Mouse (Mus musculus) layer of hippocampus, postnatal 14 days (tissue): ENCODE measurements around the gene Wfdc3. TPM values are rescaled to one million over a fixed set of nuclear protein-coding genes. Genes with fewer than 3 reads are reported as not detected.

Experiments
- DNase-seq, 2 experiments: peaks; one replicate each; pipeline ENCODE4 v3.0.0; 2021 to 2022; ENCODE audit warnings: low spot score in 2 of 2, mixed read lengths in 1 of 2
- long read RNA-seq, 2 experiments: library from polyadenylated mRNA; stranded (forward); transcript quantifications; one replicate each; pipeline ENCODE4 v2.0.0; 2021
- total RNA-seq, 2 experiments: library from RNA; stranded (reverse); gene quantifications; 2 replicates each; pipeline ENCODE4 v1.2.3; 2021

Wfdc3 gene
- total RNA-seq = 1 to 10 TPM; 1.5 TPM
- long read RNA-seq, experiment 1, partial matches to known transcripts = 2 of 2 reads
- long read RNA-seq, experiment 1, other reads (novel, unspliced or antisense) = 0 of 2 reads
- long read RNA-seq, experiment 2, partial matches to known transcripts = 0 of 2 reads
- long read RNA-seq, experiment 2, other reads (novel, unspliced or antisense) = 1 of 2 reads

- DNase-seq = peak; percentile 90 to 95
Measured at GRCm38 (mm10) chr2:164745843-164746479, at the start of gene Wfdc3, which contains the start of gene Dnttip1. Gene Wfdc3 (minus strand): TSS chr2:164745931. Gene Dnttip1 (plus strand): TSS chr2:164745983.

- DNase-seq = peak; percentile 80 to 91
Measured at GRCm38 (mm10) chr2:164794293-164794692, 48.6 kb upstream of the Wfdc3 start.

DNA sequence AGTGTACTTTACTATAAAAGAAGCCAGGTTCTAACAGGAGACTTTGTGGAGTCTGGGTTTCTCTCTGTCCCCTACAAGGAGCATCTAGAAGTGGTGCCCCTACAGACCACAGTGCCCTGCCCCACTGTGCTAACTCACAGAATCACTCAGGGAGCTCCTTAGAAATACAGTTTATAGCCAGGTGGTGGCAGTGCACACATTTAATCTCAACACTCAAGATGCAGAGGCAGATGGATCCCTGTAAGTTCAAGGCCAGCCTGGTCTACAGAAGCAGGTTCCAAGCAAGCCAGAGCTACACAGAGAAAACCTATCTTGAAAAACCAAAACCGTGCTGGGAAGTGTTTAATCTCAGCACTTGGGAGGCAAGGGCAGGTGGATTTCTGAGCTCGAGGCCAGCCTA is 48.0 kb upstream of the Wfdc3 start:
- no peak for DNase-seq

GRCm38 (mm10) chr2:164793236-164793635 is 47.5 kb upstream of the Wfdc3 start:
- peak in 1 of 2 experiments; percentile 52 for DNase-seq

DNA sequence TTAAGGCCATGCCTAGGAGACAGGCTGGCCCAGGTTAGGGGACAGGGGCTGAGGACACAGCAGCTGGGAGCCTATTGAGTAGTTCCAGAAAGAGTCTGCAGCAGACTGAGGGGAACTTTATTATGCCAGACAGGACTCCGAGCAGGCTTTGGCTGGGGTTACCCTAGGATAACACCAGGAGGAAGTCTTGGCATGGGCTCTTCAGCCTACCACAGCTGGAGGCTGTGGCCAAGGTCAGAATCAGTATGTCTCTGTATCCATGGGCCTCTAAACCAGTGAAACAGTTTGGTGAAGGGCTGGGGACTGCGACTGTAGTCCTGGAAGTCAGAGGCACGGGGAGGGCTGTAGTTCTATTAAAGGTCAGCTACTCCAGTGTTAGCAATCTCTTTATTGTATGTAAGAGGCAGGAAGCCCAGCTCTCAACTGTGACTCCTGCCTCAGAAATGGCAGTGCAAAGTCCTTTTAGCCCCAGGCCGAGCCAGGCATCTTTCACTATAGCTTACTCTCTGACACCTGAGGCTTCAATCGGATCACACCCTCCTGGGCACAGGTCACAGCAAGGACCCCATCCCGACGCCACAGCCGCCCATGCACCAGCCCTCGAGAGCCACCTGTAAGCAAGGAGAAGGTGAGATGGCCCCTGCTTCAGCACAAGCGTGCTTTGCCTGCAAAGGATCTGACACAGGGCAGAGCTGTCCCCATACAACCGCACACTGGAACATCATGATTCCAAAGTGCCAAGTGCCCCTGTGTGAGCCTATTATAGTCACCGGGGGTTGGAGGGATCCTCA is 46.9 kb upstream of the Wfdc3 start:
- no peak for DNase-seq

DNA sequence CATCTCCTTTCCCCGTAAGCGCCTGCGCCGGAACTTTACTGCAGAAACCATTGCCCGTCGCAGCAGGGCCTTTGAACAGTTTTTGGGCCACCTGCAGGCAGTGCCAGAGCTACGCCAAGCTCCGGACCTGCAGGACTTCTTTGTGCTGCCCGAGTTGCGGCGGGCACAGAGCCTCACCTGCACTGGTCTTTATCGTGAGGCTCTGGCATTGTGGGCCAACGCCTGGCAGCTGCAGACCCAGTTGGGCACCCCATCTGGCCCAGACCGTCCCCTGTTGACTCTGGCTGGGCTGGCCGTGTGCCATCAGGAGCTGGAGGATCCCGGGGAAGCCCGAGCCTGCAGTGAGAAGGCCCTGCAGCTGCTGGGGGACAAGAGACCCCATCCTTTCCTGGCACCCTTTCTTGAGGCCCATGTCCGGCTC is 46.1 kb upstream of the Wfdc3 start:
- DNase-seq = no peak

GRCm38 (mm10) chr2:164790451-164790850 is 44.7 kb upstream of the Wfdc3 start:
- DNase-seq = no peak

DNA sequence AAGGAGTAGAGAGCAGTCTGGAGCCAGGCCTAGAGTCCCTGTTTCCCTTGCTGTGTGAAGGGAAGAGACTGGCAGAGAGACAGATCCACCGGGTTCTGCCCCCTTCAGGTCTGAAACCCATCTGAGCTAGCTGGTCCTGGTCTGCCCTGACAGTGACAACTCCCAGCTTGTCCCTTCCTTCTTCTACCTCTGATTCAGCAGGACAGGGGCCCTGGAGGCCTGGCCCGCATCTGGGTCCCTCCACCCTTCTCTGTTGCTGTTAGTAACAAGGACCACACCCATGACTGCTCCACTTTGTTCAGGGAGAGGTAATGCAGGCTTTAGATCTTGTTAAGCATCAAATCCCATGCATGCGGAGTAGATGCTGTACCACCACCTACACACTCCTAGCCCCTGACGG is 42.7 kb upstream of the Wfdc3 start:
- no peak for DNase-seq

GRCm38 (mm10) chr2:164787779-164788178 is 42.0 kb upstream of the Wfdc3 start:
- no peak for DNase-seq

GRCm38 (mm10) chr2:164787032-164787431 is 41.3 kb upstream of the Wfdc3 start:
- no peak for DNase-seq

DNA sequence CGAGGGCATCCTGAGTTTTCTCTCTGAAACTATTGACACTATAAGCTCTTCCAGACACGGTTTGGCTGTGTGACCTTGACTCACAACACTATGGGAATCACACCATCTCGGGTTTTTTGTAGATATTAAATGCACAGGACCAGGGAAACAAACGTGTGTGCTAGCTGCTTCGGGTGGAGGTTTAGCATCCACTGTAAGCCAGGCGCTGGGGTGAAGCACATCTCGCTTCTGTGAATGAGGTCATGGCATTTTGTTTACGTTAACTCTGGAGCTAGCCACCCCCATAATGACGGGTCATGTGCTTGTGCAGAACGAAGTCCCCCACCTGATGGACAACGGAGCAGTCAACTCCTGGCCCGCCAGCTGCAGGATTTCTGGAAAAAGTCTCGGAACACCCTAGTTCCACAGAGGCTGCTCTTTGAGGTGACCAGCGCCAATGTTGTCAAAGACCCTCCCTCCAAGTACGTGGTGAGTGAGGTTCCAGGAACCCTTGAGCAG is 40.7 kb upstream of the Wfdc3 start:
- no peak for DNase-seq

DNA sequence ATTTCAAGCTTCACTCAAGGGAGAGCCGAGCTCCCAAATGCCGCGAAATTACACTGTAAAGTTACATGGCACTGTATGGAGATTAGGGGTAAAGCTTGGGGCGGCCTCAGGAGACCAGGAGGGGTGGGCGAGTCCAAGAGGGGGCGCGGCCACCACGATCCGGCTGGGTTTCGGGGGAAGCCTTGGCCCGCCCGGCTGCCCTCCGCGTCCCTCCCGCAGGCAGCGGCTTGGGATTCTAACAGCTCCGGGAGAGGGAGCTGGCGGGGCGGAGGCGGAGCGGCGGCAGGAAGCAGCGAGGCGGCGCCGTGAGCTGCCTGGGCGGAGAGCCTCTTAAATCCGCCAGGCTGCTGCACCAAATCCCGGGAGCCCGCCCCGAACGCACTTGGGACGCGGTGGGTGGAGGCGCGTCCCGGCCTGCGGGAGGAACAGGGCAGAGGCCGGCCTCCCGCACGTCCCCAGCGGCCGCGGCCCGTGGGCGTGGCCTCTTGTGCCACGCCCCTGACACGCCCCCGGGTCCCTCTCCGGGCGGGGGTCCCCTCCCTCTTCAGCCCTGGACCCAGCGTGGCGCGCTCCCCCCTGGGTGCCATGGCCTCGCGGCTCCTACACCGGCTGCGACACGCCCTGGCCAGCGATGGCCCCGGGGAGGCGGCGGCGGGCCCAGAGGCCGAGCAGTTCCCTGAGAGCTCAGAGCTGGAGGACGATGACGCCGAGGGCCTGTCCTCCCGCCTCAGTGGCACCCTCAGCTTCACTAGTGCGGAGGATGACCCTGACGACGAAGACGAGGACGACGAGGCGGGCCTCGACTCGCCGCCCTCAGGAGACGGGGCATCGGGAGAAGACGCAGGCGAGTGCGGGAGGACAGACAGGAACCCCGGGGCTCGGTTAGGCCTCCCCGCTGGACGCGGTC is 40.0 kb upstream of the Wfdc3 start, which contains the start of gene Snx21:
Gene Snx21 (plus strand): TSS at position 343 of the 907 bp plus-strand sequence.
- DNase-seq = peak; percentile 80 to 83

DNA sequence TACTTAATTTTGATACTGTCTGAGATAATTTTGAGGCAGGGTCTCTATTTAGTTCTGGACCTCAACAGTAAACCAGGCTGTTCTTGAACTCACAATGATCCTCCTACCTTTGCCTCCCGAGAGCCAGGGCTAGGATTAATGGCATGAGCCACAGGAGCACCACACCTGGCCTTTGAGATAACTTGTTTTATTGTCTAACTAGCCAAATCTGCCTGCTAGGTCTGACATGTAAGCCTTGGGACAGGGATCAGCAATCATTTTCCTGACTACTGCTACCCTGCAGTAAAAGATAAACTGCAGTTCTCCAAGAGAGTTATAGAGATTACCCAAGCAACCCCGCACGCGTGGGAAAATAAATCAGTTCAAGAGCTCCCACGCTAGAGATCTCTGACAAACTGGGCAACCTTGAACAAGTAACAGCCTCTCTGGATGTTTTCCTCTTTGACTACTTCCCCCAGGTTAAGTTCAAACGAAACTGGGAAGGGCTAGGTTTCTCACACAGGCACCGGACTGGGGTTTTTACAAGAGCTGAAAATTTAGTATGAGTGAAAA is 39.2 kb upstream of the Wfdc3 start:
- DNase-seq = no peak

DNA sequence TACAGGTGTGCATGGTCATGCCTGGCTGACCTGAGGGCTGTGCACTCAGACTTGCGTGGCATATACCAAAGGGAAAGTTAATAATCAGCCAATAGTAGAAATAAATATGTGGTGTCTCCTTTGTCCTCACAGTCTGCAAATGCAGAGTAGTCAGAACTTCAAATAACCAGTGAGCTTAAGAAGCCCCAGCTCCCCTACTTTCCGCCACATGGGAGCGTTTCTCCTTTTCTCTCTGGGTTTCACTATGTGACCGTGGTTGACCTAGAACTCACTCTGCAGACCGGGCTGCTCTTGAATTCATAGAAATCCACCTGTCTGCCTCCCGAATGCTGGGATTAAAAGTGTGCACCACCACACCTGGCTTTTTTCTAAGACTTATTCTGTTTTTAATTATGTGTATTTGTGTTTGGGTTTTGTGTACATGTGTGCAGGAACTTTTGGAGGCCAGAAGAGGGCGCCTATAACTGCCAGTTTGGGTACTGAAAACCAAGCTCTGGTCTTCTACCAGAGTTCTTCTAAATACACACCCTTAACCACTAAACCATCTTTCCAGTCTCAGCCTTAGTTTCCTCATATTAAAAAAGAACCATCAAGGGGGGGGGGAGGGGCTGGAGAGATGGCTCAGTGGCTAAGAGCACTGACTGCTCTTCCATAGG is 38.3 kb upstream of the Wfdc3 start:
- no peak for DNase-seq

- DNase-seq = no peak
Measured at GRCm38 (mm10) chr2:164781876-164782275, 36.1 kb upstream of the Wfdc3 start.

DNA sequence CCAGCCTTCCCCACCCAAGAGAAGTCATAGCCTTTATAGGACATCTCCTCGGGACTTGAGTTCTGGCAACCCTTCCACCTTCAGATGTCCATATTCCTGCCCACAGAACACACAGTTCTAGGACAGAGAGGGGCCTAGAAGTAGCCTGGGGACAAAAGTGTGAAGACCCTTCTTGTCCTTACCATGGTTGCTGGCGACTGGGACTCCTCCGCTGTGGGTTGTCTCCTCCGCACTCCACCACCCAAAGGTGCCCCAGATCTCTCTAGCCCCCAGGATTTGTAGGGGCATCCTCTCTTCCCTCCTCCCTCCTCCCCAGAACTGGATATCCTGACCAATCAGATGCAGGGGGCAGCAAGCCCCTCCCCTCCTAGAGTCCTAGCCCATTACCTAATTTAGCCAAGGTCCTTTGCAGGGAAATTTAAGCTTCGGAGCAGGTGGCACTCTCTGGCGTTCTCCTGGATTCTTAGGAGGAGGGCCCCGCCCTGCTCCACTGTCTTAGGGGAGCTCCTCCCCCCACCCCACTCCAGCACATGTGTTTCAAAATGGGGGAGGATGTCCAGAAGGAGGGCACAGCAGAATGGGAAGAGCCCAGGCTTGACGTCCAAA is 33.9 kb upstream of the Wfdc3 start, which contains the start of gene Tnnc2:
Gene Tnnc2 (minus strand): TSS at position 487 of the 606 bp plus-strand sequence.
- DNase-seq = no peak

DNA sequence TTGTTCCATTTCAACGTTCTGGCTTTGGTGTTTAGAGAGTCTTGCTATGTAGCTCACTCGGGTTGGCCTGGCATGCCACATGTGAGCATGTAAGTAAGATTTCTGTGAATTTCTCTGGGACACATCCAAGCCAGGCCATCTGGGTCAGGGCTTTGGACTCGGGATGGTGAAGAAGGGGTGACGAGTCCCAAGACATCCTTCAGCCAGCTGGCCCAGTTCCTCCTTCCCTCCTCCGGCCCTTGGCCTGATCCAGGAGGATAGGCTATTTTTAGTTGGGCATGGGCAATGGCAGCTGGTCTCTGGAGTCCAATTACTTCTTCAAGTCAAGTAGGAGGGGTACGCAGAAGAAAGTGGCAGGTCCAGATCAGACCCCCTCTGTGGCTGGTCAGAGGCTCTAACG is 33.1 kb upstream of the Wfdc3 start:
- no peak for DNase-seq

GRCm38 (mm10) chr2:164778015-164778287 is 32.2 kb upstream of the Wfdc3 start:
- no peak for DNase-seq

GRCm38 (mm10) chr2:164777246-164778014 is 31.7 kb upstream of the Wfdc3 start:
- DNase-seq = no peak
